Comparison of ENCODE assay signal across 19 mouse cellular contexts in genomic region chr1:76644895-76645294, GRCm38 (mm10).
"Had no signal": no experiment of that assay in that cellular context is flagged by ENCODE, and none has a peak within 500 bp of the region (broad histone marks: within the 10 kb centered on the region; RNA-seq: fewer than 3 reads in every experiment).

No protein-coding gene starts in this region.

- H3K9me3 ChIP-seq: lung, embryonic 15.5 days; midbrain, embryonic 10.5 days; midbrain, embryonic 12.5 days; neural tube, embryonic 13.5 days; neural tube, embryonic 15.5 days had no signal

- H3K4me1 ChIP-seq: lung, embryonic 15.5 days; midbrain, embryonic 10.5 days; midbrain, embryonic 12.5 days; neural tube, embryonic 13.5 days; neural tube, embryonic 15.5 days had no signal

- H3K4me2 ChIP-seq: lung, embryonic 15.5 days; midbrain, embryonic 12.5 days; neural tube, embryonic 13.5 days; neural tube, embryonic 15.5 days had no signal

- DNase-seq: lung, adult 18-20 months; lung, postnatal 4 days; midbrain, embryonic 14.5 days; retina, postnatal 1 day; right cerebral cortex, adult 18-20 months; right cerebral cortex, postnatal 25 days; right cerebral cortex, postnatal 4 days; spleen, adult 18-20 months; thymus, adult 18-20 months; thymus, postnatal 14 days; thymus, postnatal 36 days had no signal

- H3K27me3 ChIP-seq: lung, embryonic 15.5 days; midbrain, embryonic 12.5 days; neural tube, embryonic 13.5 days; neural tube, embryonic 15.5 days had no signal

- H3K9ac ChIP-seq: liver, embryonic 14.5 days; lung, embryonic 15.5 days; midbrain, embryonic 12.5 days; neural tube, embryonic 13.5 days; neural tube, embryonic 15.5 days had no signal

- H3K4me3 ChIP-seq: lung, embryonic 15.5 days; midbrain, embryonic 10.5 days; midbrain, embryonic 12.5 days; myocyte; neural tube, embryonic 13.5 days; neural tube, embryonic 15.5 days had no signal

- H3K27ac ChIP-seq: liver, embryonic 14.5 days; lung, embryonic 15.5 days; midbrain, embryonic 10.5 days; midbrain, embryonic 12.5 days; neural tube, embryonic 13.5 days; neural tube, embryonic 15.5 days had no signal

- H3K36me3 ChIP-seq: lung, embryonic 15.5 days; midbrain, embryonic 10.5 days; midbrain, embryonic 12.5 days; neural tube, embryonic 13.5 days; neural tube, embryonic 15.5 days had no signal

- ATAC-seq: midbrain, embryonic 16.5 days had no signal
